Mouse (Mus musculus) stomach, embryonic 14.5 days (tissue): ENCODE data around the gene Sema4d. TPM values are rescaled to one million over a fixed set of nuclear protein-coding genes. Genes with fewer than 3 reads are reported as not detected.

Experiments used
- ATAC-seq: fragments of 200-750 bp; cut with Nextera tagmentation; 2 replicates; pipeline ENCODE4 v1.8.0; 2017; ENCODE audit warnings: low read depth, moderate TSS enrichment; ENCODE audit not compliant: insufficient number of reproducible peaks, insufficient read depth, low FRiP score
- H3K27ac ChIP-seq: fragments of 300-500 bp; sonication (generic); 2 replicates; pipeline ENCODE4 v1.5.1; 2014; ENCODE audit warnings: mild to moderate bottlenecking, low read length, moderate library complexity, mixed read lengths
- H3K27me3 ChIP-seq: fragments of 300-500 bp; sonication (generic); 2 replicates; pipeline ENCODE4 v1.6.1; 2014; ENCODE audit warnings: low read length, control low read depth, mixed read lengths; ENCODE audit not compliant: control insufficient read depth, insufficient read depth
- H3K36me3 ChIP-seq: fragments of 300-500 bp; sonication (generic); 2 replicates; pipeline ENCODE4 v1.6.1; 2014; ENCODE audit warnings: mild to moderate bottlenecking, control low read depth, low read length, moderate library complexity, mixed read lengths; ENCODE audit not compliant: control insufficient read depth, insufficient read depth
- H3K4me1 ChIP-seq: fragments of 300-500 bp; sonication (generic); 2 replicates; pipeline ENCODE4 v1.6.1; 2014; ENCODE audit warnings: low read length, control low read depth, mixed read lengths; ENCODE audit not compliant: control insufficient read depth, insufficient read depth
- H3K4me2 ChIP-seq: fragments of 300-500 bp; sonication (generic); replicated peaks from 2 replicates; pipeline ENCODE4 v1.6.1; 2014; ENCODE audit warnings: low read depth, low read length, control low read depth
- H3K4me3 ChIP-seq: fragments of 300-500 bp; sonication (generic); 2 replicates; pipeline ENCODE4 v1.5.1; 2014; ENCODE audit warnings: low read depth, low read length, control low read depth
- H3K9ac ChIP-seq: fragments of 300-500 bp; sonication (generic); replicated peaks from 2 replicates; pipeline ENCODE4 v1.6.1; 2014; ENCODE audit warnings: low read depth, mild to moderate bottlenecking, control low read depth, low read length, moderate library complexity, mixed read lengths
- H3K9me3 ChIP-seq: fragments of 300-500 bp; sonication (generic); 2 replicates; pipeline ENCODE4 v1.6.1; 2016; ENCODE audit warnings: low read depth, low read length, control low read depth; ENCODE audit not compliant: control insufficient read depth
- WGBS: fragments of 180-500 bp; shearing (Covaris S2); extraction: QIAGEN DNeasy Blood & Tissue Kit; methylation state at CpG from one replicate; pipeline ENCODE4 v1.1.7; 2014; 5-methylcytosine and 5-hydroxymethylcytosine counted together
- polyA plus RNA-seq: library from polyadenylated mRNA; unstranded; fragments of >200 nt; fragmentation: Nextera tagmentation; extraction: Ambion mirVana; gene quantifications from 2 replicates; pipeline ENCODE4 v1.2.1, GENCODE M21; 2014

Sema4d gene
- polyA plus RNA-seq, 1 experiment from 2014 or later, result 9.0 TPM

- no peak overlapping the region for H3K27ac ChIP-seq
- no peak for ATAC-seq
- peak overlapping the region; percentile 92; the same call in 1 of the 2 replicates for H3K4me2 ChIP-seq
- peaks cover 5% of the 10 kb centered on the region; the same call in 1 of the 2 replicates for H3K27me3 ChIP-seq
- H3K4me1 ChIP-seq, result 0 out of 2 replicates have a peak, but pooled peaks cover 3% of the 10 kb centered on the region
- H3K9ac ChIP-seq, result no peak overlapping the region
- WGBS, result 69% methylated on average over 3 of the region's 3 CpGs
- no peaks in the 10 kb centered on the region for H3K36me3 ChIP-seq
- no peaks in the 10 kb centered on the region for H3K9me3 ChIP-seq
- no peak overlapping the region for H3K4me3 ChIP-seq
These were observed 1.9 kb downstream of the Sema4d start for GRCm38 (mm10) chr13:51791604-51792003.

GRCm38 (mm10) chr13:51790793-51791192 lies 2.8 kb downstream of the Sema4d start:
- H3K4me1 ChIP-seq, result 0 out of 2 replicates have a peak, but pooled peaks cover 3% of the 10 kb centered on the region
- H3K27me3 ChIP-seq, result peaks cover 5% of the 10 kb centered on the region; the same call in 1 of the 2 replicates
- no peak overlapping the region for H3K4me3 ChIP-seq
- no peak overlapping the region for H3K4me2 ChIP-seq
- H3K9me3 ChIP-seq, result no peaks in the 10 kb centered on the region
- WGBS, result 69% methylated on average over 5 of the region's 5 CpGs
- no peak overlapping the region for H3K27ac ChIP-seq
- H3K36me3 ChIP-seq, result no peaks in the 10 kb centered on the region
- H3K9ac ChIP-seq, result no peak overlapping the region
- no peak for ATAC-seq

GRCm38 (mm10) chr13:51787858-51788257 lies 5.7 kb downstream of the Sema4d start:
- ATAC-seq, result no peak

GRCm38 (mm10) chr13:51786616-51787015 lies 6.9 kb downstream of the Sema4d start:
- 67% methylated on average over 4 of the region's 4 CpGs for WGBS
- no peaks in the 10 kb centered on the region for H3K36me3 ChIP-seq
- H3K27ac ChIP-seq, result no peak overlapping the region
- H3K4me1 ChIP-seq, result no peaks in the 10 kb centered on the region
- no peaks in the 10 kb centered on the region for H3K9me3 ChIP-seq
- no peak for ATAC-seq
- no peaks in the 10 kb centered on the region for H3K27me3 ChIP-seq
- H3K4me3 ChIP-seq, result no peak overlapping the region
- H3K4me2 ChIP-seq, result no peak overlapping the region
- no peak overlapping the region for H3K9ac ChIP-seq

More at GRCm38 (mm10) chr13:51787858-51788257, 5.7 kb downstream of the Sema4d start:
- Histone ChIP-seq H3K27me3 (peaks cover 4% of the 10 kb centered on the region; the same call in 1 of the 2 replicates), H3K36me3 (no peaks in the 10 kb centered on the region), H3K9me3 (no peaks in the 10 kb centered on the region), H3K4me3 (no peak overlapping the region), H3K27ac (no peak overlapping the region), H3K4me2 (no peak overlapping the region), H3K4me1 (0 out of 2 replicates have a peak, but pooled peaks cover 2% of the 10 kb centered on the region), H3K9ac (no peak overlapping the region)
- 47% methylated on average over 2 of the region's 2 CpGs for WGBS

GRCm38 (mm10) chr13:51784476-51784875 lies 9.1 kb downstream of the Sema4d start:
- Histone ChIP-seq H3K4me1 (no peaks in the 10 kb centered on the region), H3K9me3 (no peaks in the 10 kb centered on the region), H3K9ac (no peak overlapping the region), H3K27ac (no peak overlapping the region), H3K4me3 (no peak overlapping the region), H3K36me3 (no peaks in the 10 kb centered on the region), H3K4me2 (no peak overlapping the region), H3K27me3 (no peaks in the 10 kb centered on the region)
- ATAC-seq, result no peak
- 91% methylated on average over 8 of the region's 8 CpGs for WGBS

- no peak for ATAC-seq
- no peak overlapping the region for H3K9ac ChIP-seq
- no peaks in the 10 kb centered on the region for H3K4me1 ChIP-seq
- WGBS, result 65% methylated on average over 6 of the region's 6 CpGs
- H3K4me3 ChIP-seq, result no peak overlapping the region
- H3K9me3 ChIP-seq, result no peaks in the 10 kb centered on the region
- no peak overlapping the region for H3K27ac ChIP-seq
- H3K36me3 ChIP-seq, result no peaks in the 10 kb centered on the region
- H3K4me2 ChIP-seq, result no peak overlapping the region
- H3K27me3 ChIP-seq, result no peaks in the 10 kb centered on the region
These were observed 9.7 kb downstream of the Sema4d start for GRCm38 (mm10) chr13:51783857-51784256.

GRCm38 (mm10) chr13:51780509-51781155 lies 12.9 kb downstream of the Sema4d start:
- H3K27me3 ChIP-seq, result no peaks in the 10 kb centered on the region
- 79% methylated on average over 10 of the region's 10 CpGs for WGBS
- no peak overlapping the region for H3K27ac ChIP-seq
- no peak for ATAC-seq
- peaks cover 7% of the 10 kb centered on the region for H3K4me1 ChIP-seq
- H3K4me3 ChIP-seq, result no peak overlapping the region
- H3K9me3 ChIP-seq, result no peaks in the 10 kb centered on the region
- H3K4me2 ChIP-seq, result no peak overlapping the region
- H3K9ac ChIP-seq, result no peak overlapping the region
- no peaks in the 10 kb centered on the region for H3K36me3 ChIP-seq

GRCm38 (mm10) chr13:51778983-51779962 lies 14.3 kb downstream of the Sema4d start:
- Histone ChIP-seq H3K9me3 (no peaks in the 10 kb centered on the region), H3K4me1 (peaks cover 7% of the 10 kb centered on the region), H3K4me3 (no peak overlapping the region), H3K27me3 (no peaks in the 10 kb centered on the region), H3K9ac (no peak overlapping the region), H3K36me3 (no peaks in the 10 kb centered on the region), H3K27ac (no peak overlapping the region), H3K4me2 (no peak overlapping the region)
- WGBS, result 81% methylated on average over 25 of the region's 25 CpGs
- no peak for ATAC-seq
